Mouse (Mus musculus) liver, embryonic 11.5 days (tissue): Measurements from ENCODE around the gene 4931406C07Rik. TPM values are rescaled to one million over a fixed set of nuclear protein-coding genes. Genes with fewer than 3 reads are reported as not detected.

Experiments used
- ATAC-seq: fragments of 200-750 bp; cut with Nextera tagmentation; replicated peaks from 2 replicates; pipeline ENCODE4 v1.8.0; 2017; ENCODE audit warnings: moderate number of reproducible peaks, mild to moderate bottlenecking, moderate TSS enrichment, moderate library complexity; ENCODE audit not compliant: low FRiP score
- DNase-seq: peaks from one replicate; pipeline ENCODE4 v3.0.0-alpha.2; 2017; ENCODE audit warnings: low spot score
- H3K27ac ChIP-seq: fragments of 300-500 bp; sonication (generic); 2 replicates; pipeline ENCODE4 v1.5.1; 2014; ENCODE audit warnings: mild to moderate bottlenecking, low read depth, low read length, control low read depth
- H3K27me3 ChIP-seq: fragments of 300-500 bp; sonication (generic); replicated peaks from 2 replicates; pipeline ENCODE4 v1.6.1; 2014; ENCODE audit warnings: low read length, mixed read lengths; ENCODE audit not compliant: control insufficient read depth, insufficient read depth
- H3K36me3 ChIP-seq: fragments of 300-500 bp; sonication (generic); 2 replicates; pipeline ENCODE4 v1.6.1; 2014; ENCODE audit warnings: mild to moderate bottlenecking, low read length, moderate library complexity, mixed read lengths; ENCODE audit not compliant: control insufficient read depth, insufficient read depth
- H3K4me1 ChIP-seq: fragments of 300-500 bp; sonication (generic); replicated peaks from 2 replicates; pipeline ENCODE4 v1.6.1; 2014; ENCODE audit warnings: low read length, mixed read lengths; ENCODE audit not compliant: control insufficient read depth, insufficient read depth
- H3K4me2 ChIP-seq: fragments of 300-500 bp; sonication (generic); 2 replicates; pipeline ENCODE4 v1.6.1; 2014; ENCODE audit warnings: mild to moderate bottlenecking, control low read depth, moderate library complexity
- H3K4me3 ChIP-seq: fragments of 300-500 bp; sonication (generic); 2 replicates; pipeline ENCODE4 v1.5.1; 2014; ENCODE audit warnings: low read depth, low read length, control low read depth
- H3K9ac ChIP-seq: fragments of 300-500 bp; sonication (generic); 2 replicates; pipeline ENCODE4 v1.6.1; 2014; ENCODE audit warnings: low read depth, low read length, control low read depth
- H3K9me3 ChIP-seq: fragments of 300-500 bp; sonication (generic); 2 replicates; pipeline ENCODE4 v1.6.1; 2016; ENCODE audit warnings: low read length, inconsistent platforms, mixed read lengths; ENCODE audit not compliant: control insufficient read depth
- WGBS: fragments of 180-500 bp; shearing (Covaris S2); extraction: QIAGEN DNeasy Blood & Tissue Kit; methylation state at CpG from one replicate; pipeline ENCODE4 v1.1.7; 2014; 5-methylcytosine and 5-hydroxymethylcytosine counted together
- polyA plus RNA-seq: library from polyadenylated mRNA; unstranded; fragments of >200 nt; fragmentation: Nextera tagmentation; extraction: Ambion mirVana; gene quantifications from 2 replicates; pipeline ENCODE4 v1.2.1, GENCODE M21; 2014

4931406C07Rik gene
- polyA plus RNA-seq, 1 experiment from 2014 or later, result 4.5 TPM

- no peaks in the 10 kb centered on the region for H3K27me3 ChIP-seq
- no peaks in the 10 kb centered on the region; the same call in 1 of the 2 replicates for H3K4me1 ChIP-seq
- H3K36me3 ChIP-seq, result no peaks in the 10 kb centered on the region
- WGBS, result 46% methylated on average over 6 of the region's 6 CpGs
- H3K4me3 ChIP-seq, result peak overlapping the region; percentile 3; the same call in 1 of the 2 replicates
- no peaks in the 10 kb centered on the region for H3K9me3 ChIP-seq
- ATAC-seq (no peak), DNase-seq (no peak)
- peak overlapping the region; percentile 36; the same call in 1 of the 2 replicates for H3K4me2 ChIP-seq
- H3K9ac ChIP-seq, result no peak overlapping the region
- peak overlapping the region; percentile 21 for H3K27ac ChIP-seq
Observed at GRCm38 (mm10) chr9:15301399-15301798, 4.8 kb downstream of the 4931406C07Rik start.

GRCm38 (mm10) chr9:15300056-15300455 is 6.2 kb downstream of the 4931406C07Rik start:
- Histone ChIP-seq H3K9ac (no peak overlapping the region), H3K4me1 (no peaks in the 10 kb centered on the region; the same call in 1 of the 2 replicates), H3K27ac (no peak overlapping the region), H3K9me3 (no peaks in the 10 kb centered on the region), H3K4me3 (no peak overlapping the region), H3K36me3 (no peaks in the 10 kb centered on the region), H3K27me3 (no peaks in the 10 kb centered on the region), H3K4me2 (no peak overlapping the region)
- no peak for ATAC-seq
- no peak for DNase-seq
- 86% methylated on average over 5 of the region's 5 CpGs for WGBS

- Histone ChIP-seq H3K4me3 (no peak overlapping the region), H3K27ac (no peak overlapping the region), H3K27me3 (no peaks in the 10 kb centered on the region), H3K9me3 (no peaks in the 10 kb centered on the region), H3K36me3 (no peaks in the 10 kb centered on the region; the same call in 1 of the 2 replicates), H3K4me1 (no peaks in the 10 kb centered on the region), H3K9ac (no peak overlapping the region), H3K4me2 (no peak overlapping the region)
- ATAC-seq, result no peak
- no peak for DNase-seq
- 46% methylated on average over 2 of the region's 2 CpGs for WGBS
Observed at GRCm38 (mm10) chr9:15298451-15298850, 7.8 kb downstream of the 4931406C07Rik start.

- no peaks in the 10 kb centered on the region for H3K27me3 ChIP-seq
- no peak overlapping the region for H3K27ac ChIP-seq
- 89% methylated on average over 7 of the region's 7 CpGs for WGBS
- DNase-seq, result no peak
- no peaks in the 10 kb centered on the region for H3K9me3 ChIP-seq
- no peaks in the 10 kb centered on the region; the same call in 1 of the 2 replicates for H3K36me3 ChIP-seq
- no peak for ATAC-seq
- H3K4me3 ChIP-seq, result no peak overlapping the region
- H3K4me1 ChIP-seq, result no peaks in the 10 kb centered on the region
- H3K9ac ChIP-seq, result no peak overlapping the region
- no peak overlapping the region for H3K4me2 ChIP-seq
Observed at GRCm38 (mm10) chr9:15297112-15297511, 9.1 kb downstream of the 4931406C07Rik start.

GRCm38 (mm10) chr9:15289251-15289650 is 17.0 kb downstream of the 4931406C07Rik start:
- H3K36me3 ChIP-seq, result no peaks in the 10 kb centered on the region; the same call in 1 of the 2 replicates
- H3K9me3 ChIP-seq, result no peaks in the 10 kb centered on the region
- no peaks in the 10 kb centered on the region for H3K27me3 ChIP-seq
- peaks cover 8% of the 10 kb centered on the region for H3K4me1 ChIP-seq
- H3K4me3 ChIP-seq, result no peak overlapping the region
- H3K27ac ChIP-seq, result no peak overlapping the region
- no peak overlapping the region for H3K9ac ChIP-seq
- 30% methylated on average over 6 of the region's 6 CpGs for WGBS
- no peak overlapping the region for H3K4me2 ChIP-seq
- ATAC-seq (peak; percentile 86), DNase-seq (no peak)

GRCm38 (mm10) chr9:15288402-15288801 is 17.8 kb downstream of the 4931406C07Rik start:
- Histone ChIP-seq H3K4me3 (no peak overlapping the region), H3K4me1 (peaks cover 8% of the 10 kb centered on the region), H3K9ac (no peak overlapping the region), H3K4me2 (no peak overlapping the region), H3K36me3 (no peaks in the 10 kb centered on the region), H3K27me3 (no peaks in the 10 kb centered on the region), H3K9me3 (no peaks in the 10 kb centered on the region), H3K27ac (no peak overlapping the region)
- DNase-seq (no peak), ATAC-seq (no peak)
- WGBS, result 58% methylated on average over 3 of the region's 3 CpGs

- Histone ChIP-seq H3K36me3 (no peaks in the 10 kb centered on the region), H3K9ac (no peak overlapping the region), H3K4me3 (no peak overlapping the region), H3K27me3 (no peaks in the 10 kb centered on the region), H3K27ac (no peak overlapping the region), H3K4me2 (no peak overlapping the region), H3K4me1 (peaks cover 8% of the 10 kb centered on the region), H3K9me3 (no peaks in the 10 kb centered on the region)
- no peak for DNase-seq
- ATAC-seq, result no peak
- 54% methylated on average over 6 of the region's 6 CpGs for WGBS
Observed at GRCm38 (mm10) chr9:15287846-15288245, 18.4 kb downstream of the 4931406C07Rik start.

- H3K27me3 ChIP-seq, result no peaks in the 10 kb centered on the region
- 57% methylated on average over 3 of the region's 3 CpGs for WGBS
- no peak overlapping the region for H3K4me3 ChIP-seq
- no peaks in the 10 kb centered on the region for H3K36me3 ChIP-seq
- H3K4me1 ChIP-seq, result peaks cover 11% of the 10 kb centered on the region
- ATAC-seq (no peak), DNase-seq (no peak)
- H3K27ac ChIP-seq, result no peak overlapping the region
- no peak overlapping the region for H3K9ac ChIP-seq
- no peaks in the 10 kb centered on the region for H3K9me3 ChIP-seq
- no peak overlapping the region for H3K4me2 ChIP-seq
Observed at GRCm38 (mm10) chr9:15285443-15285842, 20.8 kb downstream of the 4931406C07Rik start.

- ATAC-seq, result peak; percentile 61
- H3K27me3 ChIP-seq, result no peaks in the 10 kb centered on the region
- DNase-seq, result no peak
- peak overlapping the region; percentile 96 for H3K9ac ChIP-seq
- peak overlapping the region; percentile 39 for H3K27ac ChIP-seq
- peaks cover 15% of the 10 kb centered on the region for H3K4me1 ChIP-seq
- H3K4me2 ChIP-seq, result peak overlapping the region; percentile 82
- 31% methylated on average over 5 of the region's 5 CpGs for WGBS
- H3K4me3 ChIP-seq, result peak overlapping the region; percentile 95
- H3K9me3 ChIP-seq, result no peaks in the 10 kb centered on the region
- peaks cover 4% of the 10 kb centered on the region for H3K36me3 ChIP-seq
Observed at GRCm38 (mm10) chr9:15280491-15280879, 25.8 kb downstream of the 4931406C07Rik start.
